Mouse (Mus musculus): Measurements from ENCODE around the gene Map3k3.
A peak's percentile ranks its signal among the peaks of the same experiment; 100 is the strongest.
"Not testable (repeated sequence)": the region's sequence is repeated elsewhere in the genome, so short reads cannot be mapped to it uniquely, and the experiment has no call there.

Gene Map3k3

GRCm38 (mm10) chr11:106084911-106085561 is 623 bp downstream of the Map3k3 start:
- peak; percentile 75 to 79 for DNase-seq (ENCODE audit: low spot score in 2 of 2)

- DNase-seq (ENCODE audit: low spot score in 2 of 2): no peak
Observed at GRCm38 (mm10) chr11:106098223-106098622, 13.8 kb downstream of the Map3k3 start.

- no peak for DNase-seq (ENCODE audit: low spot score in 2 of 2)
Observed at GRCm38 (mm10) chr11:106102866-106103265, 18.5 kb downstream of the Map3k3 start.

- DNase-seq (ENCODE audit: low spot score in 2 of 2): peak in 1 of 2 experiments; percentile 3
Observed at GRCm38 (mm10) chr11:106106047-106106587, 21.7 kb downstream of the Map3k3 start.

GRCm38 (mm10) chr11:106111688-106112087 is 27.3 kb downstream of the Map3k3 start:
- DNase-seq (ENCODE audit: low spot score in 2 of 2): no peak

GRCm38 (mm10) chr11:106122221-106122620 is 37.8 kb downstream of the Map3k3 start:
- no peak for DNase-seq (ENCODE audit: low spot score in 2 of 2)

- no peak for DNase-seq (ENCODE audit: low spot score in 2 of 2)
Observed at GRCm38 (mm10) chr11:106122736-106123135, 38.3 kb downstream of the Map3k3 start.

GRCm38 (mm10) chr11:106124784-106125183 is 40.4 kb downstream of the Map3k3 start:
- no peak for DNase-seq (ENCODE audit: low spot score in 2 of 2)

GRCm38 (mm10) chr11:106125827-106126226 is 41.4 kb downstream of the Map3k3 start:
- DNase-seq (ENCODE audit: low spot score in 2 of 2): no peak

GRCm38 (mm10) chr11:106126727-106127373 is 42.4 kb downstream of the Map3k3 start:
- not testable (repeated sequence) for DNase-seq (ENCODE audit: low spot score in 2 of 2)

- no peak for DNase-seq (ENCODE audit: low spot score in 2 of 2)
Observed at GRCm38 (mm10) chr11:106129477-106129876, 45.1 kb downstream of the Map3k3 start.

- no peak for DNase-seq (ENCODE audit: low spot score in 2 of 2)
Observed at GRCm38 (mm10) chr11:106132516-106132915, 48.1 kb downstream of the Map3k3 start.

GRCm38 (mm10) chr11:106134580-106135528 is 50.4 kb downstream of the Map3k3 start:
- peak; percentile 66 to 87 for DNase-seq (ENCODE audit: low spot score in 2 of 2)

- DNase-seq (ENCODE audit: low spot score in 2 of 2): no peak
Observed at GRCm38 (mm10) chr11:106151219-106151618, 66.8 kb downstream of the Map3k3 start.

- no peak for DNase-seq (ENCODE audit: low spot score in 2 of 2)
Observed at GRCm38 (mm10) chr11:106152132-106152531, 67.7 kb downstream of the Map3k3 start.

- no peak for DNase-seq (ENCODE audit: low spot score in 2 of 2)
Observed at GRCm38 (mm10) chr11:106154091-106154490, 69.7 kb downstream of the Map3k3 start.

- DNase-seq (ENCODE audit: low spot score in 2 of 2): no peak
Observed at GRCm38 (mm10) chr11:106154770-106155169, 70.4 kb downstream of the Map3k3 start.

GRCm38 (mm10) chr11:106155761-106156160 is 71.3 kb downstream of the Map3k3 start:
- no peak for DNase-seq (ENCODE audit: low spot score in 2 of 2)

- DNase-seq (ENCODE audit: low spot score in 2 of 2): no peak
Observed at GRCm38 (mm10) chr11:106156257-106156656, 71.8 kb downstream of the Map3k3 start.

- no peak for DNase-seq (ENCODE audit: low spot score in 2 of 2)
Observed at GRCm38 (mm10) chr11:106157154-106157553, 72.7 kb downstream of the Map3k3 start.

- DNase-seq (ENCODE audit: low spot score in 2 of 2): no peak
Observed at GRCm38 (mm10) chr11:106158081-106158929, 73.9 kb downstream of the Map3k3 start.
